Mouse (Mus musculus) embryo, embryonic 11 days (tissue): ENCODE results near the gene Skint3.
"Not testable (repeated sequence)": the region's sequence is repeated elsewhere in the genome, so short reads cannot be mapped to it uniquely, and the experiment has no call there.

Experiments
- DNase-seq: peaks from one replicate; pipeline ENCODE4 v3.0.0-alpha.2; 2015

Gene Skint3

GRCm38 (mm10) chr4:112231945-112232344, at the start of gene Skint3:
Skint3 (plus strand) TSS chr4:112232245.
- no peak for DNase-seq

DNA sequence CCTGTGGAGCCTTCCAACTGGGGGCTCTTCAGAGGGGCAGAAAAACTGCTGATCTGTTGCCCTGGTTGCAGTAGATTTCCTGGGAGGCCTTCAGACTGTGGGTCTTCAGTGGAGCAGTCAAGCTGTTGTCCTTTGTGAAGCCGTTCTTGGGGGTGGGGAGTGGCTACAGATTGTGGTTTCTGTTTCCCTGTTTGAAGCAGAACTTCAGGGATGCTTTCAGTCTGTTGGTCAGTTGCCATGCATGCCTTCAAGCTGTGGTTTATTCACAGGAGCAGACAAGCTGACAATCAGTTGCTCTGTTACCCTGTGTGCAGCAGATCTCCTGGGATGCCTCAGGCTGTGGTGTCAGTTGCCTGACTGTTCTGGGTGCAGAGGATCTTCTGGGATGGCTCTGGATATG, 11.4 kb downstream of the Skint3 start:
- DNase-seq, result no peak

- no peak for DNase-seq
These were observed 11.9 kb downstream of the Skint3 start for GRCm38 (mm10) chr4:112243951-112244350.

- no peak for DNase-seq
These were observed 24.0 kb downstream of the Skint3 start for GRCm38 (mm10) chr4:112256022-112256421.

- no peak for DNase-seq
These were observed 55.3 kb downstream of the Skint3 start for GRCm38 (mm10) chr4:112287178-112287974.

- DNase-seq, result no peak
These were observed 56.4 kb downstream of the Skint3 start for GRCm38 (mm10) chr4:112288396-112288795.

GRCm38 (mm10) chr4:112302305-112302704, 70.3 kb downstream of the Skint3 start:
- no peak for DNase-seq

GRCm38 (mm10) chr4:112302855-112303509, 70.9 kb downstream of the Skint3 start:
- no peak for DNase-seq

DNA sequence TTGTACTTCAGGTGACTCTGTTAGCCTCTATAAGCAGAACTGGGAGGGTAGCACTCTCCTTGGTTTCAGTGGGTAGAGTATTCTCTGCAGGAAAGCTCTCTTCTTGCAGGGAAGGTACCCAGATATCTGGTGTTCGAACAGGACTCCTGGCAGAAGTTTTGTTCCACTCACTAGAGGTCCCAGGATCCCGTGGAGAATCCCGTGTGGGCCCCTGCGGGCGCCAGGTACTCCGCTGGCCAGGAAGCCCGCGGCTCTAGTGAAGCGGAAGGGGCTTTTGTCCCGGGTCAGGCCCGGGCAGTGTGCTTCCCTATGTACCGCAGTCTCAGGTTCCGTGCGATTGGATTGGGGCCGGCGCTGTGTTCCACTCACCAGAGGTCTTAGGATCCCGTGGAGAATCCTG, 117.1 kb downstream of the Skint3 start:
- DNase-seq, result not testable (repeated sequence)
